Mouse (Mus musculus): ENCODE measurements around the gene Grin3b.

Gene Grin3b

GRCm38 (mm10) chr10:79986232-79986878 is 15.8 kb downstream of the Grin3b start:
- peak; percentile 84 to 90 for DNase-seq (ENCODE audit: inconsistent age in 2 of 2, low spot score in 1 of 2)

- peak; percentile 86 to 93 for DNase-seq (ENCODE audit: inconsistent age in 2 of 2, low spot score in 1 of 2)
Observed at GRCm38 (mm10) chr10:79986963-79987362, 16.4 kb downstream of the Grin3b start.

GRCm38 (mm10) chr10:79987771-79988505 is 17.4 kb downstream of the Grin3b start:
- DNase-seq (ENCODE audit: inconsistent age in 2 of 2, low spot score in 1 of 2): peak in 1 of 2 experiments; percentile 64

- peak; percentile 73 to 78 for DNase-seq (ENCODE audit: inconsistent age in 2 of 2, low spot score in 1 of 2)
Observed at GRCm38 (mm10) chr10:79988506-79989271, 18.2 kb downstream of the Grin3b start, which contains the start of gene Cnn2. TSS of gene Cnn2 (plus strand) at chr10:79988584.

- no peak for DNase-seq (ENCODE audit: inconsistent age in 2 of 2, low spot score in 1 of 2)
Observed at GRCm38 (mm10) chr10:79989272-79989786, 18.8 kb downstream of the Grin3b start.

- DNase-seq (ENCODE audit: inconsistent age in 2 of 2, low spot score in 1 of 2): no peak
Observed at GRCm38 (mm10) chr10:79989870-79990269, 19.4 kb downstream of the Grin3b start.

- DNase-seq (ENCODE audit: inconsistent age in 2 of 2, low spot score in 1 of 2): no peak
Observed at GRCm38 (mm10) chr10:79991099-79991498, 20.6 kb downstream of the Grin3b start.

- no peak for DNase-seq (ENCODE audit: inconsistent age in 2 of 2, low spot score in 1 of 2)
Observed at GRCm38 (mm10) chr10:79991548-79991947, 21.0 kb downstream of the Grin3b start.

GRCm38 (mm10) chr10:79994397-79995115 is 24.0 kb downstream of the Grin3b start:
- peak in 1 of 2 experiments; percentile 66 for DNase-seq (ENCODE audit: inconsistent age in 2 of 2, low spot score in 1 of 2)

GRCm38 (mm10) chr10:79995636-79996035 is 25.1 kb downstream of the Grin3b start:
- DNase-seq (ENCODE audit: inconsistent age in 2 of 2, low spot score in 1 of 2): no peak

GRCm38 (mm10) chr10:79996272-79997033 is 25.9 kb downstream of the Grin3b start, which contains the start of gene Abca7:
TSS of gene Abca7 (plus strand) at chr10:79996494.
- DNase-seq (ENCODE audit: inconsistent age in 2 of 2, low spot score in 1 of 2): peak; percentile 96 to 99

- peak; percentile 71 to 89 for DNase-seq (ENCODE audit: inconsistent age in 2 of 2, low spot score in 1 of 2)
Observed at GRCm38 (mm10) chr10:79997034-79997760, 26.7 kb downstream of the Grin3b start.

- DNase-seq (ENCODE audit: inconsistent age in 2 of 2, low spot score in 1 of 2): peak in 1 of 2 experiments; percentile 62
Observed at GRCm38 (mm10) chr10:79997819-79998218, 27.3 kb downstream of the Grin3b start.

GRCm38 (mm10) chr10:80001945-80002344 is 31.4 kb downstream of the Grin3b start:
- no peak for DNase-seq (ENCODE audit: inconsistent age in 2 of 2, low spot score in 1 of 2)

GRCm38 (mm10) chr10:80002829-80003228 is 32.3 kb downstream of the Grin3b start:
- DNase-seq (ENCODE audit: inconsistent age in 2 of 2, low spot score in 1 of 2): no peak

GRCm38 (mm10) chr10:80003374-80004232 is 33.1 kb downstream of the Grin3b start:
- peak in 1 of 2 experiments; percentile 64 for DNase-seq (ENCODE audit: inconsistent age in 2 of 2, low spot score in 1 of 2)

- DNase-seq (ENCODE audit: inconsistent age in 2 of 2, low spot score in 1 of 2): peak; percentile 86 to 90
Observed at GRCm38 (mm10) chr10:80004233-80004705, 33.8 kb downstream of the Grin3b start.

GRCm38 (mm10) chr10:80011740-80012139 is 41.2 kb downstream of the Grin3b start:
- no peak for DNase-seq (ENCODE audit: inconsistent age in 2 of 2, low spot score in 1 of 2)

All from adrenal gland, adult (tissue).